ENCODE assay signal across 23 mouse cellular contexts in genomic region chr5:150120676-150121075, GRCm38 (mm10).
"Had no signal": no experiment of that assay in that cellular context is flagged by ENCODE, and none has a peak within 500 bp of the region (broad histone marks: within the 10 kb centered on the region; RNA-seq: fewer than 3 reads in every experiment).

No protein-coding gene starts in this region.

- H3K27me3 ChIP-seq: megakaryocyte, embryonic 14.5 days had no signal

- DNase-seq: kidney, postnatal 10 days; kidney, postnatal 36 days; layer of hippocampus, adult 9-11 months; liver; lung, adult 18-20 months; lung, postnatal 10 days; lung, postnatal 36 days; right cerebral cortex, adult 18-20 months; right cerebral cortex, postnatal 14 days; right cerebral cortex, postnatal 4 days; thymus, adult 2 months; thymus, postnatal 14 days; thymus, postnatal 4 days had no signal

- H3K4me3 ChIP-seq: kidney, embryonic 15.5 days; limb, embryonic 10.5 days; limb, embryonic 13.5 days; liver, embryonic 12.5 days; liver, embryonic 15.5 days; lung, embryonic 15.5 days; megakaryocyte, embryonic 14.5 days; midbrain, embryonic 10.5 days; midbrain, embryonic 13.5 days had no signal

- H3K27ac ChIP-seq: kidney, embryonic 15.5 days; limb, embryonic 10.5 days; limb, embryonic 13.5 days; liver, embryonic 12.5 days; liver, embryonic 15.5 days; lung, embryonic 15.5 days; midbrain, embryonic 10.5 days; midbrain, embryonic 13.5 days; stomach, postnatal 0 days had no signal
